Mouse (Mus musculus) kidney, postnatal 0 days (tissue): ENCODE results near the gene Elob. TPM values are rescaled to one million over a fixed set of nuclear protein-coding genes. Genes with fewer than 3 reads are reported as not detected.

Source experiments
- ATAC-seq: fragments of 200-750 bp; cut with Nextera tagmentation; replicated peaks from 2 replicates; pipeline ENCODE4 v1.8.0; 2017; ENCODE audit warnings: low read depth, moderate number of reproducible peaks, moderate TSS enrichment, moderate library complexity; ENCODE audit not compliant: low FRiP score
- DNase-seq: peaks from one replicate; pipeline ENCODE4 v3.0.0-alpha.2; 2016; ENCODE audit warnings: low spot score
- H3K27ac ChIP-seq: fragments of 300-500 bp; sonication (generic); 2 replicates; pipeline ENCODE4 v1.5.1; 2014; ENCODE audit warnings: mild to moderate bottlenecking
- H3K27me3 ChIP-seq: fragments of 300-500 bp; sonication (generic); 2 replicates; pipeline ENCODE4 v1.6.1; 2014; ENCODE audit warnings: low read length, mixed read lengths; ENCODE audit not compliant: insufficient read depth
- H3K36me3 ChIP-seq: fragments of 300-500 bp; sonication (generic); 2 replicates; pipeline ENCODE4 v1.6.1; 2014; ENCODE audit warnings: low read length, mixed read lengths; ENCODE audit not compliant: insufficient read depth
- H3K4me1 ChIP-seq: fragments of 300-500 bp; sonication (generic); replicated peaks from 2 replicates; pipeline ENCODE4 v1.6.1; 2014; ENCODE audit warnings: antibody characterized with exemption, low read length, mixed read lengths; ENCODE audit not compliant: insufficient read depth
- H3K4me2 ChIP-seq: fragments of 300-500 bp; sonication (generic); 2 replicates; pipeline ENCODE4 v1.6.1; 2014; ENCODE audit warnings: mild to moderate bottlenecking, low read length, moderate library complexity, mixed read lengths
- H3K4me3 ChIP-seq: fragments of 300-500 bp; sonication (generic); replicated peaks from 2 replicates; pipeline ENCODE4 v1.5.1; 2014; ENCODE audit warnings: low read depth, low read length
- H3K9ac ChIP-seq: fragments of 300-500 bp; sonication (generic); 2 replicates; pipeline ENCODE4 v1.6.1; 2014; ENCODE audit warnings: low read depth, low read length
- H3K9me3 ChIP-seq: fragments of 300-500 bp; sonication (generic); replicated peaks from 2 replicates; pipeline ENCODE4 v1.6.1; 2016; ENCODE audit warnings: low read length, inconsistent platforms, mixed read lengths
- CTCF ChIP-seq: IDR thresholded peaks from 2 replicates; pipeline ENCODE4 v1.5.1; 2016; ENCODE audit warnings: antibody characterized with exemption, low read depth, mild to moderate bottlenecking, moderate library complexity
- WGBS: fragments of 180-500 bp; shearing (Covaris S2); extraction: QIAGEN DNeasy Blood & Tissue Kit; methylation state at CpG from one replicate; pipeline ENCODE4 v1.1.7; 2014; 5-methylcytosine and 5-hydroxymethylcytosine counted together
- polyA plus RNA-seq: library from polyadenylated mRNA; unstranded; fragments of >200 nt; fragmentation: Nextera tagmentation; extraction: Ambion mirVana; gene quantifications from 2 replicates; pipeline ENCODE4 v1.2.1, GENCODE M21; 2015

Elob gene
- polyA plus RNA-seq, 1 experiment from 2014 or later: 1,143 TPM

DNA sequence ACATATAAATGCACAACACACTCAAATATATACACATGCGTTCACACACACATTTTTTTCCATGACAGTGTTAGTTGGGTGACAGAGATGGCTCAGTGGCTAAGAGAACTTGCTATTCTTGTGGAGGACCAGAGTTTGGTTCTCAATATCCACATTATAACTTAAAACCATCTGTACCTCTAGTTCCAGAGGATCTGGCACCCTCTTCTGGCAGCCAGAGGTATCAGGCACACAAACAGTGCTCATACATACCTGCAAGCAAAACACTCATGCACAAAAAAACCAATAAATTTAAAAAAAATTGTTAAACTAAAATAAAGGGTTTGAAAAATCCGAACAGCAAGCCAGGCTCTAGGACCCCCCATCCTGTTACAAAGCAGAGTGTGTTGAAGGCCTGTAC, 21.1 kb upstream of the Elob start:
- peak; percentile 38 for TF ChIP-seq CTCF
- H3K4me1 ChIP-seq: no peaks in the 10 kb centered on the region
- 69% methylated on average over 2 of the region's 2 CpGs for WGBS
- ATAC-seq (no peak), DNase-seq (no peak)
- H3K9me3 ChIP-seq: no peaks in the 10 kb centered on the region
- H3K4me3 ChIP-seq: no peak overlapping the region
- H3K4me2 ChIP-seq: no peak overlapping the region
- H3K36me3 ChIP-seq: no peaks in the 10 kb centered on the region
- no peak overlapping the region for H3K27ac ChIP-seq
- no peaks in the 10 kb centered on the region for H3K27me3 ChIP-seq
- H3K9ac ChIP-seq: no peak overlapping the region

GRCm38 (mm10) chr17:23843812-23844273, 14.9 kb upstream of the Elob start, which contains the start of the genes Prss32 and Prss41:
TSS of gene Prss32 (plus strand) at chr17:23843855.
TSS of gene Prss41 (minus strand) at chr17:23844172.
- no peak within 1 kb of the TSS for H3K4me3 ChIP-seq
- WGBS: 16% methylated on average over 19 of the region's 19 CpGs
- DNase-seq: peak; percentile 43
- no peaks in the 10 kb centered on the region for H3K36me3 ChIP-seq
- no peaks in the 10 kb centered on the region for H3K9me3 ChIP-seq
- H3K27ac ChIP-seq: no peak within 1 kb of the TSS
- no peaks in the 10 kb centered on the region for H3K27me3 ChIP-seq
- H3K4me2 ChIP-seq: peak within 1 kb of the TSS; percentile 25
- peak; percentile 40; the same call in 1 of the 2 replicates for ATAC-seq
- no peaks in the 10 kb centered on the region for H3K4me1 ChIP-seq
- no peak within 1 kb of the TSS for H3K9ac ChIP-seq
- TF ChIP-seq CTCF: peak; percentile 69

DNA sequence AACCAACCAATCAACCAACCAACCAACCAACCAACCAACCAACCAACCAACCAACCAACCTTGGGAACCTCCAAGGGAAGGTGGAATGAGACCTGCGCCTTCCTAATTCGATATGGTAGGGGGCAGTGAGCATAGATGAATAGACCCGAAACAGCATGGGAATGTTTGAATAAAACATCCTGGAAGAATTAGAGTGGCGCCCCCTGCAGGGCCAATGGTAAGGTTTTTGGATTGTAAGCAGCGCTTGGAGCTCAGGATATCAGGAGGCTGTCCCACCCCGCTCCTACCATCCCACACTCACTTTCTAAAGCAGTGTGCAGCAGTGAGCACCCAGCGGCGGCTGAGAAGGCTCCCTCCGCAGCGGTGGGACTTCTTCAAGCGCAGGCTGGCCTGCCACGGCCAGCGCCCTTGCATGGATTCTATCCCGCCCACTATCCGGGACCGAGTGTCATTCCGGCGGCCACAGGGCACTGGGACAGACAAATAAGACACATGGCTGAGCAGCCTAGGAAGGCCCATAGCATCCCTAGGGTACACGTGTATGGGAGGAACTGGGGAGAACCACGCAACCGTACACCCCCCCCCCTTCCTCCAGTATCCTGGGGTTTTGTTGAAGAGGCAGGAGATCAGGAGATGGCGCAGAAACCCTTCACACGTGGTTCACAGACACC, 14.3 kb upstream of the Elob start:
- no peaks in the 10 kb centered on the region for H3K27me3 ChIP-seq
- H3K9ac ChIP-seq: no peak overlapping the region
- 49% methylated on average over 23 of the region's 23 CpGs for WGBS
- no peaks in the 10 kb centered on the region for H3K9me3 ChIP-seq
- DNase-seq: no peak
- no peaks in the 10 kb centered on the region for H3K36me3 ChIP-seq
- TF ChIP-seq CTCF: peak; percentile 34; the same call in 1 of the 2 replicates
- no peak overlapping the region for H3K27ac ChIP-seq
- peak overlapping the region; percentile 25 for H3K4me2 ChIP-seq
- ATAC-seq: peak; percentile 47; the same call in 1 of the 2 replicates
- H3K4me3 ChIP-seq: no peak overlapping the region
- no peaks in the 10 kb centered on the region for H3K4me1 ChIP-seq

- no peaks in the 10 kb centered on the region for H3K27me3 ChIP-seq
- H3K9me3 ChIP-seq: no peaks in the 10 kb centered on the region
- H3K9ac ChIP-seq: no peak overlapping the region
- DNase-seq (peak; percentile 85), ATAC-seq (no peak)
- no peak overlapping the region for H3K4me3 ChIP-seq
- peak; percentile 79 for TF ChIP-seq CTCF
- no peak overlapping the region for H3K4me2 ChIP-seq
- WGBS: 32% methylated on average over 4 of the region's 4 CpGs
- no peaks in the 10 kb centered on the region for H3K36me3 ChIP-seq
- H3K27ac ChIP-seq: no peak overlapping the region
- no peaks in the 10 kb centered on the region for H3K4me1 ChIP-seq
These were observed 12.2 kb upstream of the Elob start for GRCm38 (mm10) chr17:23841145-23841544.

- ATAC-seq: no peak
- DNase-seq: no peak
These were observed 7.2 kb upstream of the Elob start, which contains the start of gene Prss33 for GRCm38 (mm10) chr17:23836006-23836575. TSS of gene Prss33 (minus strand) at chr17:23836056.

DNA sequence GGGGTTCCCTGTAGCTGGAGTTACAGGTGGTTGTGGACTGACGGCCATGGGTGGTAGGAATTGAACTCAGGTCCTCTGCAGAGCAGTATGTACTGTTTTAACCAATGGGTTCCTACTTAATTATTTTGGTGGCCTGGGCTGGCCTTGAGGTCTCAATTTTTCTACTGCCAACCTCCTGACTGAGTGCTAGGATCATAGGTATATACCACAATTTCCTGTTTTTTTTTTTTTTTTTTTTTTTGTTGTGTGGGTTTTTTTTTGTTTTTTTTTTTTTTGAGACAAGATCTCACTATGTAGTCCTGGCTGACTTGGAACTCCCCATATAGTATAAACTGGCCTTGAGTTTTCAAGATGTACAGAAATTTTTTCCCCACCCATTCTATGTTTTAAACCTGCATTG, 2.3 kb upstream of the Elob start:
- Histone ChIP-seq H3K27ac (no peak overlapping the region), H3K36me3 (peaks cover 2% of the 10 kb centered on the region; the same call in 1 of the 2 replicates), H3K4me2 (no peak overlapping the region), H3K27me3 (no peaks in the 10 kb centered on the region), H3K9me3 (no peaks in the 10 kb centered on the region), H3K4me1 (no peaks in the 10 kb centered on the region; the same call in 1 of the 2 replicates), H3K4me3 (no peak overlapping the region), H3K9ac (no peak overlapping the region)
- 95% methylated on average over 1 of the region's 1 CpGs for WGBS
- DNase-seq (no peak), ATAC-seq (no peak)
- TF ChIP-seq CTCF: no peak

More at GRCm38 (mm10) chr17:23836006-23836575, 7.2 kb upstream of the Elob start, which contains the start of gene Prss33:
- no peak within 1 kb of the TSS for H3K9ac ChIP-seq
- H3K4me1 ChIP-seq: no peaks in the 10 kb centered on the region
- H3K36me3 ChIP-seq: no peaks in the 10 kb centered on the region
- H3K27ac ChIP-seq: no peak within 1 kb of the TSS
- H3K4me2 ChIP-seq: no peak within 1 kb of the TSS
- TF ChIP-seq CTCF: no peak
- H3K9me3 ChIP-seq: no peaks in the 10 kb centered on the region
- H3K27me3 ChIP-seq: no peaks in the 10 kb centered on the region
- no peak within 1 kb of the TSS for H3K4me3 ChIP-seq
- 81% methylated on average over 8 of the region's 8 CpGs for WGBS
